Mouse (Mus musculus) heart, postnatal 0 days (tissue): ENCODE results near the gene Klrg2. TPM values are rescaled to one million over a fixed set of nuclear protein-coding genes. Genes with fewer than 3 reads are reported as not detected.
A peak's percentile ranks its signal among the peaks of the same experiment; 100 is the strongest.
"Not testable (repeated sequence)": the region's sequence is repeated elsewhere in the genome, so short reads cannot be mapped to it uniquely, and the experiment has no call there.

ENCODE experiments used
- ATAC-seq: fragments of 200-750 bp; cut with Nextera tagmentation; 2 replicates; pipeline ENCODE4 v1.8.0; 2017; ENCODE audit warnings: low read depth, moderate number of reproducible peaks, moderate library complexity; ENCODE audit not compliant: insufficient read depth
- DNase-seq: peaks from one replicate; pipeline ENCODE4 v3.0.0-alpha.2; 2016; ENCODE audit warnings: low spot score
- H3K27ac ChIP-seq: fragments of 300-500 bp; sonication (generic); 2 replicates; pipeline ENCODE4 v1.5.1; 2014; ENCODE audit warnings: low read depth, mild to moderate bottlenecking
- H3K27me3 ChIP-seq: fragments of 300-500 bp; sonication (generic); 2 replicates; pipeline ENCODE4 v1.6.1; 2014; ENCODE audit warnings: low read length, mixed read lengths; ENCODE audit not compliant: control insufficient read depth, insufficient read depth
- H3K36me3 ChIP-seq: fragments of 300-500 bp; sonication (generic); replicated peaks from 2 replicates; pipeline ENCODE4 v1.6.1; 2014; ENCODE audit warnings: low read length, mixed read lengths; ENCODE audit not compliant: control insufficient read depth, insufficient read depth
- H3K4me1 ChIP-seq: fragments of 300-500 bp; sonication (generic); 2 replicates; pipeline ENCODE4 v1.6.1; 2014; ENCODE audit warnings: antibody characterized with exemption; ENCODE audit not compliant: control insufficient read depth, insufficient read depth
- H3K4me2 ChIP-seq: fragments of 300-500 bp; sonication (generic); 2 replicates; pipeline ENCODE4 v1.6.1; 2014; ENCODE audit warnings: low read depth, mild to moderate bottlenecking, low read length, moderate library complexity
- H3K4me3 ChIP-seq: fragments of 300-500 bp; sonication (generic); 2 replicates; pipeline ENCODE4 v1.5.1; 2014; ENCODE audit warnings: low read depth, low read length
- H3K9ac ChIP-seq: fragments of 300-500 bp; sonication (generic); replicated peaks from 2 replicates; pipeline ENCODE4 v1.6.1; 2014; ENCODE audit warnings: low read depth, low read length, mixed read lengths
- H3K9me3 ChIP-seq: fragments of 300-500 bp; sonication (generic); replicated peaks from 2 replicates; pipeline ENCODE4 v1.6.1; 2016; ENCODE audit warnings: low read length; ENCODE audit not compliant: control insufficient read depth
- CTCF ChIP-seq: IDR thresholded peaks from 2 replicates; pipeline ENCODE4 v1.5.1; 2016; ENCODE audit warnings: antibody characterized with exemption, control low read depth, low read depth
- EP300 ChIP-seq: IDR thresholded peaks from 2 replicates; pipeline ENCODE4 v1.6.1; 2016; ENCODE audit warnings: antibody characterized with exemption, low read depth
- WGBS: fragments of 180-500 bp; shearing (Covaris S2); extraction: QIAGEN DNeasy Blood & Tissue Kit; methylation state at CpG from one replicate; pipeline ENCODE4 v1.1.7; 2014; 5-methylcytosine and 5-hydroxymethylcytosine counted together
- polyA plus RNA-seq: library from polyadenylated mRNA; unstranded; fragments of >200 nt; fragmentation: Nextera tagmentation; extraction: Ambion mirVana; gene quantifications from 2 replicates; pipeline ENCODE4 v1.2.1, GENCODE M21; 2015
- total RNA-seq: library from RNA; depleted of rRNA; stranded (reverse); fragments of >200 nt; gene quantifications from 2 replicates; pipeline ENCODE4 v1.2.3, GENCODE M21; 2014; ENCODE audit warnings: low replicate concordance

The Klrg2 gene
- total and polyA plus RNA-seq, 2 experiments from 2014 or later = 0.04 to 0.20 TPM

DNA sequence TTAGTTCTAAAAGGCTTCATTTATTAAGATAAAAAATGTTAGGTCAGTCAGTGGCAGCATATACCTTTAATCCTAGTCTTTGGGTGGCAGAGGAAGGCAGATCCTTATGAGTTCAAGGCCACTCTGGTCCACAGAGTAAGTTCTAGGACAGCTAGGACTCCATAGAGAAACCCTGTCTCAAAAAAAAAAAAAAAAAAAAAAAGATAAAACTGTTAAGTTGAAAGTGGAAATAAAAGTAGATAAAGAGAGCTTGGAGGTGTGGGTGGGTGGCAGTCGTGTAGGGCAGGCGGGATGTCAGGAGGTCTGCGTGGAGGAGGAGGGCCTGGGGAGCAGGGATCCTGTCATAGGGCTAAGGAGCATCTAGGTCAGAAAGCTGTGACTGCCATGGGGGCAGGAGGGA is 35.0 kb upstream of the Klrg2 start:
- Histone ChIP-seq H3K9ac (no peak overlapping the region), H3K27ac (no peak overlapping the region), H3K4me2 (no peak overlapping the region), H3K9me3 (no peaks in the 10 kb centered on the region), H3K36me3 (no peaks in the 10 kb centered on the region), H3K27me3 (no peaks in the 10 kb centered on the region), H3K4me3 (no peak overlapping the region), H3K4me1 (peaks cover 10% of the 10 kb centered on the region; the same call in 1 of the 2 replicates)
- 78% methylated on average over 3 of the region's 3 CpGs for WGBS
- TF ChIP-seq CTCF (no peak), EP300 (no peak)
- DNase-seq = no peak
- no peak for ATAC-seq

DNA sequence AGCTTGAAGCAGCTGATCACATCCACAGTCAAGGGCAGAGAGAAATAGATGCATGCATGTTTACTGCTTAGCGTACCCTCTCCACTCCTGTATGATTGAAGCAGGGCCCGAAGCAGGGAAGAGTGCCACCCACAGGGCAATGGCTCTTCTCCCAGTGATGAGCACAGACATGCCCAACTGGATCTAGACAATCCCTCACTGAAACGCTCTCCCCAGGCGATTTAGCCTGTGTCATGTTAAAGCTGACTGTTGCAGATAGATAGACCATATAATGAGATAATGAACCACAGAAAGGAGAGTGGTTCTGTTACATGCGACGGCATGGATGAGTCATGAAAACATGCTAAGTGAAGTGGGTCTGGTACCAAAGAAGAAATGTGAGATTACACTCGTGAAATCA is 34.2 kb upstream of the Klrg2 start:
- TF ChIP-seq EP300 (no peak), CTCF (no peak)
- H3K36me3 ChIP-seq = no peaks in the 10 kb centered on the region
- no peaks in the 10 kb centered on the region for H3K9me3 ChIP-seq
- 80% methylated on average over 7 of the region's 7 CpGs for WGBS
- no peak overlapping the region for H3K4me2 ChIP-seq
- ATAC-seq (no peak), DNase-seq (no peak)
- no peaks in the 10 kb centered on the region for H3K27me3 ChIP-seq
- H3K9ac ChIP-seq = no peak overlapping the region
- H3K4me3 ChIP-seq = no peak overlapping the region
- H3K27ac ChIP-seq = no peak overlapping the region
- peaks cover 3% of the 10 kb centered on the region; the same call in 1 of the 2 replicates for H3K4me1 ChIP-seq

- not testable (repeated sequence) for H3K9me3 ChIP-seq, ATAC-seq, H3K4me3 ChIP-seq, H3K4me2 ChIP-seq, H3K4me1 ChIP-seq, H3K36me3 ChIP-seq, H3K27me3 ChIP-seq, H3K9ac ChIP-seq, DNase-seq, H3K27ac ChIP-seq
- 91% methylated on average over 1 of the region's 1 CpGs for WGBS
Observed at GRCm38 (mm10) chr6:38670488-38670887, 33.4 kb upstream of the Klrg2 start.

GRCm38 (mm10) chr6:38669580-38669979 is 32.5 kb upstream of the Klrg2 start:
- Histone ChIP-seq H3K4me2 (no peak overlapping the region), H3K27me3 (no peaks in the 10 kb centered on the region), H3K36me3 (no peaks in the 10 kb centered on the region), H3K9ac (no peak overlapping the region), H3K9me3 (no peaks in the 10 kb centered on the region), H3K4me3 (no peak overlapping the region), H3K27ac (no peak overlapping the region), H3K4me1 (no peaks in the 10 kb centered on the region)
- ATAC-seq = no peak
- WGBS = 69% methylated on average over 6 of the region's 6 CpGs
- TF ChIP-seq EP300 (no peak), CTCF (no peak)
- no peak for DNase-seq

GRCm38 (mm10) chr6:38662714-38663615 is 25.9 kb upstream of the Klrg2 start, which contains the start of gene Clec2l:
Clec2l (plus strand) TSS chr6:38663069.
- H3K9ac ChIP-seq = peak within 1 kb of the TSS; percentile 49
- peak within 1 kb of the TSS; percentile 60 for H3K4me3 ChIP-seq
- under 1% methylated on average over 81 of the region's 84 CpGs for whole genome bisulfite sequencing
- no peaks in the 10 kb centered on the region for H3K36me3 ChIP-seq
- no peak for TF ChIP-seq EP300
- TF ChIP-seq CTCF = no peak
- no peak for DNase-seq
- peaks cover 33% of the 10 kb centered on the region for H3K27me3 ChIP-seq
- peaks cover 4% of the 10 kb centered on the region; the same call in 1 of the 2 replicates for H3K4me1 ChIP-seq
- peak within 1 kb of the TSS; percentile 97 for H3K4me2 ChIP-seq
- ATAC-seq = peak; percentile 49
- H3K9me3 ChIP-seq = no peaks in the 10 kb centered on the region
- no peak within 1 kb of the TSS for H3K27ac ChIP-seq

DNA sequence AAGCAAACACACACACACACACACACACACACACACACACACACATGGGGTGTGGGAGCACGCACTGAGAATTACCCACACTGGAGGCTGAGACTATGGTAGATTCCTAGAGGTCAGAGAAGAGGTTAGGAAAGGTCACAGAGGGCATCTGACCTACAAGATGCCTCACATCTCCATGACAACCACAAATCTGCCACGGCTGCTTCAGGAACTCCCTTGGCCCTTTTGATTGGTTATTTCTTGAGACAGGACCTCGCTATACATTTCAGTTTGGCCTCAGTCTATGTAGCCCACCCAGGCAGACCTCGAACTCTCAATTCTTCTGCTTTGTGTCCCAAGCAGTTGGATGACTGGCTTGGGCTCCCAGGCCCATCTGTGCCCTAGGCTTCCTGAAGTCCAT is 24.6 kb upstream of the Klrg2 start:
- WGBS = 80% methylated on average over 4 of the region's 4 CpGs
- Histone ChIP-seq H3K9ac (no peak overlapping the region), H3K4me1 (peaks cover 4% of the 10 kb centered on the region; the same call in 1 of the 2 replicates), H3K9me3 (no peaks in the 10 kb centered on the region), H3K4me3 (no peak overlapping the region), H3K4me2 (no peak overlapping the region), H3K36me3 (no peaks in the 10 kb centered on the region), H3K27me3 (peaks cover 33% of the 10 kb centered on the region), H3K27ac (no peak overlapping the region)
- ATAC-seq (no peak), DNase-seq (no peak)
- TF ChIP-seq EP300 = no peak
- no peak for TF ChIP-seq CTCF
